Mouse (Mus musculus): Measurements from ENCODE around the gene Usp5. TPM values are rescaled to one million over a fixed set of nuclear protein-coding genes. Genes with fewer than 3 reads are reported as not detected.
A peak's percentile ranks its signal among the peaks of the same experiment; 100 is the strongest.

Gene Usp5
- polyA plus RNA-seq, 1 experiment from 2014 or later = 115 TPM

- H3K4me2 ChIP-seq = no peak overlapping the region
- 95% methylated on average over 11 of the region's 11 CpGs for WGBS
- no peaks in the 10 kb centered on the region for H3K27me3 ChIP-seq (replicated peaks; ENCODE audit: control insufficient read depth, insufficient read depth, low read length)
- DNase-seq (ENCODE audit: low spot score) (no peak), ATAC-seq (replicated peaks; ENCODE audit: low FRiP score) (no peak)
- no peak overlapping the region for H3K4me3 ChIP-seq (ENCODE audit: low read depth, low read length)
- no peaks in the 10 kb centered on the region for H3K9me3 ChIP-seq (ENCODE audit: control insufficient read depth, low read length)
- H3K36me3 ChIP-seq (ENCODE audit: control insufficient read depth, insufficient read depth, low read length) = peaks cover 56% of the 10 kb centered on the region
- H3K27ac ChIP-seq (ENCODE audit: low read depth, low read length) = no peak overlapping the region
- peaks cover 16% of the 10 kb centered on the region for H3K4me1 ChIP-seq (replicated peaks; ENCODE audit: control insufficient read depth, insufficient read depth, low read length)
- H3K9ac ChIP-seq (ENCODE audit: low read depth, low read length) = no peak overlapping the region
Observed at GRCm38 (mm10) chr6:124817125-124817524, 12.2 kb downstream of the Usp5 start.

- 87% methylated on average over 4 of the region's 4 CpGs for WGBS
Observed at GRCm38 (mm10) chr6:124816611-124817010, 12.7 kb downstream of the Usp5 start.

GRCm38 (mm10) chr6:124814858-124815774 is 14.2 kb downstream of the Usp5 start:
- 72% methylated on average over 9 of the region's 9 CpGs for WGBS
- H3K36me3 ChIP-seq (ENCODE audit: control insufficient read depth, insufficient read depth, low read length) = peaks cover 52% of the 10 kb centered on the region
- no peaks in the 10 kb centered on the region for H3K27me3 ChIP-seq (replicated peaks; ENCODE audit: control insufficient read depth, insufficient read depth, low read length)
- H3K4me1 ChIP-seq (replicated peaks; ENCODE audit: control insufficient read depth, insufficient read depth, low read length) = peaks cover 31% of the 10 kb centered on the region
- H3K9me3 ChIP-seq (ENCODE audit: control insufficient read depth, low read length) = no peaks in the 10 kb centered on the region
- peak overlapping the region; percentile 87; the same call in 1 of the 2 replicates for H3K4me3 ChIP-seq (ENCODE audit: low read depth, low read length)
- peak overlapping the region; percentile 98 for H3K9ac ChIP-seq (ENCODE audit: low read depth, low read length)
- peak overlapping the region; percentile 98; the same call in 1 of the 2 replicates for H3K27ac ChIP-seq (ENCODE audit: low read depth, low read length)
- ATAC-seq (replicated peaks; ENCODE audit: low FRiP score) (no peak), DNase-seq (ENCODE audit: low spot score) (no peak)
- H3K4me2 ChIP-seq = peak overlapping the region; percentile 70; the same call in 1 of the 2 replicates

More at GRCm38 (mm10) chr6:124816611-124817010, 12.7 kb downstream of the Usp5 start:
- H3K9ac ChIP-seq (ENCODE audit: low read depth, low read length) = no peak overlapping the region
- peaks cover 56% of the 10 kb centered on the region for H3K36me3 ChIP-seq (ENCODE audit: control insufficient read depth, insufficient read depth, low read length)
- peaks cover 22% of the 10 kb centered on the region for H3K4me1 ChIP-seq (replicated peaks; ENCODE audit: control insufficient read depth, insufficient read depth, low read length)
- H3K9me3 ChIP-seq (ENCODE audit: control insufficient read depth, low read length) = no peaks in the 10 kb centered on the region
- H3K27me3 ChIP-seq (replicated peaks; ENCODE audit: control insufficient read depth, insufficient read depth, low read length) = no peaks in the 10 kb centered on the region
- H3K27ac ChIP-seq (ENCODE audit: low read depth, low read length) = no peak overlapping the region
- no peak for DNase-seq (ENCODE audit: low spot score)
- ATAC-seq (replicated peaks; ENCODE audit: low FRiP score) = no peak
- no peak overlapping the region for H3K4me2 ChIP-seq
- H3K4me3 ChIP-seq (ENCODE audit: low read depth, low read length) = no peak overlapping the region

GRCm38 (mm10) chr6:124814448-124814847 is 14.8 kb downstream of the Usp5 start:
- H3K4me2 ChIP-seq = peak overlapping the region; percentile 70
- peaks cover 48% of the 10 kb centered on the region for H3K36me3 ChIP-seq (ENCODE audit: control insufficient read depth, insufficient read depth, low read length)
- H3K27ac ChIP-seq (ENCODE audit: low read depth, low read length) = peak overlapping the region; percentile 98
- peak overlapping the region; percentile 87 for H3K4me3 ChIP-seq (ENCODE audit: low read depth, low read length)
- H3K27me3 ChIP-seq (replicated peaks; ENCODE audit: control insufficient read depth, insufficient read depth, low read length) = no peaks in the 10 kb centered on the region
- peak overlapping the region; percentile 98 for H3K9ac ChIP-seq (ENCODE audit: low read depth, low read length)
- WGBS = 29% methylated on average over 7 of the region's 8 CpGs
- peaks cover 37% of the 10 kb centered on the region for H3K4me1 ChIP-seq (replicated peaks; ENCODE audit: control insufficient read depth, insufficient read depth, low read length)
- DNase-seq (ENCODE audit: low spot score) (no peak), ATAC-seq (replicated peaks; ENCODE audit: low FRiP score) (peak; percentile 8; the same call in 1 of the 2 replicates)
- no peaks in the 10 kb centered on the region for H3K9me3 ChIP-seq (ENCODE audit: control insufficient read depth, low read length)

GRCm38 (mm10) chr6:124813933-124814332 is 15.4 kb downstream of the Usp5 start, which contains the start of gene Tpi1:
Gene Tpi1, minus strand, starts transcription at chr6:124814296.
- ATAC-seq (replicated peaks; ENCODE audit: low FRiP score) (peak; percentile 86), DNase-seq (ENCODE audit: low spot score) (peak; percentile 92)
- WGBS = under 1% methylated on average over 22 of the region's 22 CpGs
- peaks cover 38% of the 10 kb centered on the region for H3K4me1 ChIP-seq (replicated peaks; ENCODE audit: control insufficient read depth, insufficient read depth, low read length)
- H3K27me3 ChIP-seq (replicated peaks; ENCODE audit: control insufficient read depth, insufficient read depth, low read length) = no peaks in the 10 kb centered on the region
- peak within 1 kb of the TSS; percentile 98 for H3K27ac ChIP-seq (ENCODE audit: low read depth, low read length)
- H3K4me2 ChIP-seq = peak within 1 kb of the TSS; percentile 70
- no peaks in the 10 kb centered on the region for H3K9me3 ChIP-seq (ENCODE audit: control insufficient read depth, low read length)
- peak within 1 kb of the TSS; percentile 87 for H3K4me3 ChIP-seq (ENCODE audit: low read depth, low read length)
- H3K36me3 ChIP-seq (ENCODE audit: control insufficient read depth, insufficient read depth, low read length) = peaks cover 43% of the 10 kb centered on the region
- peak within 1 kb of the TSS; percentile 98 for H3K9ac ChIP-seq (ENCODE audit: low read depth, low read length)

- peak overlapping the region; percentile 98 for H3K27ac ChIP-seq (ENCODE audit: low read depth, low read length)
- DNase-seq (ENCODE audit: low spot score) (peak; percentile 87), ATAC-seq (replicated peaks; ENCODE audit: low FRiP score) (peak; percentile 66)
- under 1% methylated on average over 18 of the region's 18 CpGs for WGBS
- H3K4me1 ChIP-seq (replicated peaks; ENCODE audit: control insufficient read depth, insufficient read depth, low read length) = peaks cover 38% of the 10 kb centered on the region
- H3K27me3 ChIP-seq (replicated peaks; ENCODE audit: control insufficient read depth, insufficient read depth, low read length) = no peaks in the 10 kb centered on the region
- H3K4me3 ChIP-seq (ENCODE audit: low read depth, low read length) = peak overlapping the region; percentile 87
- H3K9me3 ChIP-seq (ENCODE audit: control insufficient read depth, low read length) = no peaks in the 10 kb centered on the region
- peak overlapping the region; percentile 98 for H3K9ac ChIP-seq (ENCODE audit: low read depth, low read length)
- H3K4me2 ChIP-seq = peak overlapping the region; percentile 70
- H3K36me3 ChIP-seq (ENCODE audit: control insufficient read depth, insufficient read depth, low read length) = peaks cover 39% of the 10 kb centered on the region
Observed at GRCm38 (mm10) chr6:124813496-124813895, 15.8 kb downstream of the Usp5 start.

- peaks cover 33% of the 10 kb centered on the region for H3K36me3 ChIP-seq (ENCODE audit: control insufficient read depth, insufficient read depth, low read length)
- peak overlapping the region; percentile 87 for H3K4me3 ChIP-seq (ENCODE audit: low read depth, low read length)
- DNase-seq (ENCODE audit: low spot score) = no peak
- peak overlapping the region; percentile 70 for H3K4me2 ChIP-seq
- H3K27me3 ChIP-seq (replicated peaks; ENCODE audit: control insufficient read depth, insufficient read depth, low read length) = no peaks in the 10 kb centered on the region
- no peaks in the 10 kb centered on the region for H3K9me3 ChIP-seq (ENCODE audit: control insufficient read depth, low read length)
- peak overlapping the region; percentile 98 for H3K27ac ChIP-seq (ENCODE audit: low read depth, low read length)
- ATAC-seq (replicated peaks; ENCODE audit: low FRiP score) = no peak
- peaks cover 42% of the 10 kb centered on the region for H3K4me1 ChIP-seq (replicated peaks; ENCODE audit: control insufficient read depth, insufficient read depth, low read length)
- peak overlapping the region; percentile 98 for H3K9ac ChIP-seq (ENCODE audit: low read depth, low read length)
- 27% methylated on average over 9 of the region's 9 CpGs for WGBS
Observed at GRCm38 (mm10) chr6:124812848-124813247, 16.4 kb downstream of the Usp5 start.

- ATAC-seq (replicated peaks; ENCODE audit: low FRiP score) (no peak), DNase-seq (ENCODE audit: low spot score) (no peak)
- Histone ChIP-seq H3K27ac (ENCODE audit: low read depth, low read length) (peak overlapping the region; percentile 98), H3K36me3 (ENCODE audit: control insufficient read depth, insufficient read depth, low read length) (peaks cover 25% of the 10 kb centered on the region), H3K9me3 (ENCODE audit: control insufficient read depth, low read length) (no peaks in the 10 kb centered on the region), H3K4me3 (ENCODE audit: low read depth, low read length) (peak overlapping the region; percentile 87), H3K4me1 (replicated peaks; ENCODE audit: control insufficient read depth, insufficient read depth, low read length) (peaks cover 46% of the 10 kb centered on the region), H3K27me3 (replicated peaks; ENCODE audit: control insufficient read depth, insufficient read depth, low read length) (no peaks in the 10 kb centered on the region), H3K9ac (ENCODE audit: low read depth, low read length) (peak overlapping the region; percentile 98), H3K4me2 (peak overlapping the region; percentile 70)
- WGBS = 77% methylated on average over 24 of the region's 24 CpGs
Observed at GRCm38 (mm10) chr6:124811701-124812560, 17.4 kb downstream of the Usp5 start.
